Mouse (Mus musculus) frontal cortex, postnatal 25 days (tissue): ENCODE results near the gene Tmem135.
A peak's percentile ranks its signal among the peaks of the same experiment; 100 is the strongest.

Source experiments
- DNase-seq, 2 experiments: peaks; one replicate each; pipeline ENCODE4 v3.0.0; 2022; ENCODE audit warnings: low spot score in 2 of 2

The Tmem135 gene

GRCm38 (mm10) chr7:89417707-89418106 lies 13.7 kb upstream of the Tmem135 start:
- DNase-seq: no peak

GRCm38 (mm10) chr7:89416027-89416426 lies 12.0 kb upstream of the Tmem135 start:
- DNase-seq: no peak

GRCm38 (mm10) chr7:89412094-89412493 lies 8.1 kb upstream of the Tmem135 start:
- no peak for DNase-seq

DNA sequence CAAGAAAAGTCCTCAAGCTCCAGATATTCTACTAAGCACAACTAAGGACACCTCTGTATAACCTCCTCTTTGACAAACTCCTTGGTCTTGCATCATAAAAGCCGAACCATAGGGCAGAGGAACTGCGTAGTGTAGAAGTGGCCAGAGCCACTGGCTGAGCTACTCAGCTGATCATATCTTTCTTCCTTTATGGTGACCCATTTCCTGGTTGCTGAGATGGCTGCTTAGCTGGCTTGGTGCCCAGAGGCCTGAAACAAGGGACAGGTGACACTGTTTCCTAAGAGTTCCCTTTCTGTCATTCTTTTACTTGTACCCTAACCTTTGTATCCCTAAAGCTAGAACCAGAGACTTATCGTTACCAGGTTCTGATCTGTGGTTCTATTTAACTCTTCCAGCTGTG lies 7.3 kb upstream of the Tmem135 start:
- no peak for DNase-seq

DNA sequence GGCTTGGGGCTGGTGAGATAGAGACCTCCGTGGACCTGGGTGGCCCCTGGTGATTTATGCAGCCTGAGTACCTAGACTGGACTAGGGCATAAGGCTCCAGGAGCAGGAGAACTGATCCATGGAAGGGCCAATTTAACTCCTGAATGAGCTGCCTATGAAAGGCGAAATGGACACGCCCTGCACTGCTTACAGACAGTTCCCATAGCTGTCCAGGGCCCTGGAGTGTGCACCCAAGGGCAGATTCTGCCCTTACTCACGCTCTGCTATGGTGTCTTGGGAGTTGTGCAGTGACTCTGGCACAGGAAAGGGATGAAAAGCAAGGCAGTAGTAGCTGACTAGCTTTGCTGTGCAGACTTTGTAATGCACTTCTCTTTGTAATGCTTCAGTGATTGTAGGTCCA lies 6.3 kb upstream of the Tmem135 start:
- no peak for DNase-seq

- DNase-seq: no peak
Measured at GRCm38 (mm10) chr7:89407006-89407940, 3.3 kb upstream of the Tmem135 start.

GRCm38 (mm10) chr7:89406011-89406410 lies 2.0 kb upstream of the Tmem135 start:
- no peak for DNase-seq

GRCm38 (mm10) chr7:89404734-89405440 lies 865 bp upstream of the Tmem135 start:
- DNase-seq: peak in 1 of 2 experiments; percentile 17

GRCm38 (mm10) chr7:89403053-89403972 lies 709 bp downstream of the Tmem135 start:
- DNase-seq: peak; percentile 25 to 39

- DNase-seq: no peak
Measured at GRCm38 (mm10) chr7:89401936-89402335, 2.1 kb downstream of the Tmem135 start.

DNA sequence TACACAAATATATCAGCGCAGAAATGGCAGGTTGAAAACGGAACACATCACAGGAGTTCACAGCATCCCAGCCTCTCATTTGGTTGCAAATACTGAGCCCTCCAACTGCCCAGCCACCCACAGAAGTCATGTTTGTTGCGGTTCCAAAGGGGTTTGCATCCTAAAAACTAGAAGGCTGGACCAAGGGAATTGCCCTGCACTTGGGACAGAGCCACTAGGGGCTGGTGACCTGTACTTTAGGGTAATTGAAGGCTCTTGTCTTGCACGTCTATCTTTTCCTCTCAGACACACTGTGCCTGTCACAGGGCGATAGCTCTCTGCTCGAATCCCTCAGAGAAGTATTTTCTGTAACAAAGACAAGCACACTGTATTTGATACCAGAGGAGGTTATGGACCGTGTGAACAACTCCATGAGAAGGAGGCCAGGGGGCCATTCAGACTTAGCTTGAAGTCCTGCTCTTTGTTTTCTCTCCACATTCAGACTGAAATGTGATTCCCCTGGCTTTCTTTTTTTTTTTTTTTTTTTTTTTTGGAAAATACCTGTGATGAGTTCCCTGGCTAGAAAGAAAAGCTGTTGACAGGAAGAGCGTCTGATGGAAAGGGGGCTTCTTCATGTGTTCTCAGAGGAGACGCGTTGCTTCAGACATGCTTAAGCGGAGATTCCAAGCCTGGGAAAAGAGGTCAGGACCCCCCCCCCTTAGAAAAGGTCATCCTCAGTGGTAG lies 2.7 kb downstream of the Tmem135 start:
- no peak for DNase-seq

- DNase-seq: no peak
Measured at GRCm38 (mm10) chr7:89400721-89401120, 3.3 kb downstream of the Tmem135 start.

GRCm38 (mm10) chr7:89397837-89398534 lies 6.0 kb downstream of the Tmem135 start:
- no peak for DNase-seq

- no peak for DNase-seq
Measured at GRCm38 (mm10) chr7:89396386-89396785, 7.6 kb downstream of the Tmem135 start.

GRCm38 (mm10) chr7:89395399-89395798 lies 8.6 kb downstream of the Tmem135 start:
- DNase-seq: no peak

DNA sequence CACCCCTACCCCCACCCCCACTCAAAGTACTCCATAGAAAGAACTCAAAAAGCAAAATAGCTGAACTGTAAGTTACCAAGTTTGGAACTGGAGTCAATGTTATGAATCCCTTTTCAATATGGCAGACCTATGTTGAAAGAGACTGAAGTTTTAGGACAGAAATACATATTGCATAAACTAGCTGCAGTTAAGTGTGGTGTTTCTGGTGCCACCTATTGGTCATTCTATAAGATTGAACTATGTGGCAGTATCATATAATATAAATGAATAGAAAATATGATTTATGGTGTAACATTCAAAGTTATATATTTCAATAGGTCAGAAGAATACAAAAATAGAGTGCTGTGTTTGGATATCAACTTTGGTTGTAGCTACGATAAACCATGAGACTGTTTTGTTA lies 11.2 kb downstream of the Tmem135 start:
- no peak for DNase-seq

DNA sequence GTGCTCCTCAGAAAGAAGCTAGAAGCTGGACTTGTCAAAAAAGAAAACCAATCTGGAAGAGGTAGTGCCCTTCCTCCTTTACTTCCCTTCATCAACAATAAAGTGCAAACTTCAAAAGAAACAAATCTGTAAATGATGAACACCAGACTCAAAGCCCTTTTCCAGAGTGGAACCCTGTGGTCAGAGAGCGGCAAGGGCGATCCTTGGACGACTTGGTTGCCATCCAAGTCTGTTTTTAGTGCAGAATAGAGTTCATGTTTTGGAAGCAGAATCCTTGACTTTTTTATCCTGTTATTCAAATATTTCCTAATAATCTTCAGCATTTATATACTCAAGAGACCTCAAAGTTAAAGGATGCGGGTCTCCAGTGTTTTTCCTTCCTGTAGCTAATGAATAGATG lies 11.6 kb downstream of the Tmem135 start:
- no peak for DNase-seq

DNA sequence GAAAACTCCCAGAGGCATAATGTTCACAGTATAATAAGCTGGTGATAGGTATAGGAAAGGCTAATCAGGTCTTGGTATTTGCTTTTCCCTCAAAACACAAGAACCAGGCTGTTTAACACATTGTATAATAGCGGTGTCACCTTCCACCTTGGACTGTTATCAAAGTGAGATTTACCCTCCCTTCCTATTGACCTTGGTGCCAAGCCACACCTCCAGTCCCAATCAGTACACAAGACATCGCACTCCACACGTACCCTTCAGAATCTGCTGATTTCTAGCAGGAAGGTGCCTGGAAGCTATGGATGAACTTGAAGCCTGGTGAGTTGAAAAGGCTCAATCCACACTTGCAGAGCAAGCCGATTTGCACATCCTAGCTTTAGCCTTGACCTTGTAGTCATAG lies 12.2 kb downstream of the Tmem135 start:
- DNase-seq: no peak

DNA sequence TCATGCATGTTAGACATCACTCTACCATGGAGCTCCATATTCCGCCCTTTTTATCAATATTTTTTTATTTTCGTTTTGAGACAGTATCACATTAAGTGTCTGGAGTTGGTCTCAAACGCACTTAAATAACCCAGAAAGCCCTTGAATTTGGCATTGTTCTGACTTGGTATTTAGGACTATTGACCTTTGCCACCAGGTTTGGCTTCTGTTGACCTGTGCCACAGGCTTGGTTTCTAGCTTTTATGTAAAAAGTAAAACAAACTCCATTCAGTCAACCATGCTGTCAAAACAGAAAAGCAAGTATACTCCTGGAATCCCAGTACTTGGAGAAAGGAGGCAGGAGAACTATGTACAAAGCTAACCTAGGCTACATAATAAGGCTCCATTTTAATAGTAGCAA lies 12.7 kb downstream of the Tmem135 start:
- no peak for DNase-seq

- no peak for DNase-seq
Measured at GRCm38 (mm10) chr7:89390660-89391059, 13.4 kb downstream of the Tmem135 start.

- peak in 1 of 2 experiments; percentile 1 for DNase-seq
Measured at GRCm38 (mm10) chr7:89388981-89389380, 15.0 kb downstream of the Tmem135 start.
